8 mouse cellular contexts compared by ENCODE assay signal in genomic region chr2:71872801-71873443, GRCm38 (mm10). TPM values are rescaled to one million over a fixed set of nuclear protein-coding genes. Genes with fewer than 3 reads are reported as not detected.
A peak's percentile ranks its signal among the peaks of the same experiment; 100 is the strongest.
DNase-seq lines count a peak whose midpoint lies in the region; ATAC-seq lines count a peak whose summit lies in the region.

Pdk1 (plus strand) TSS chr2:71873224.

- no peaks in the 10 kb centered on the region for H3K27me3 ChIP-seq in heart, embryonic 10.5 days (ENCODE audit: insufficient read depth, poor library complexity, severe bottlenecking)
- H3K27me3 ChIP-seq in kidney, embryonic 15.5 days, result no peaks in the 10 kb centered on the region

- no peaks in the 10 kb centered on the region for H3K9me3 ChIP-seq in heart, embryonic 10.5 days
- no peaks in the 10 kb centered on the region for H3K9me3 ChIP-seq in kidney, embryonic 15.5 days (replicated peaks)

- peak within 1 kb of the TSS; percentile 72 for H3K9ac ChIP-seq in kidney, embryonic 15.5 days

- WGBS in heart, embryonic 10.5 days, result under 1% methylated on average over 55 of the region's 55 CpGs
- WGBS in kidney, embryonic 15.5 days, result under 1% methylated on average over 55 of the region's 55 CpGs

- peak within 1 kb of the TSS; percentile 92 for H3K4me3 ChIP-seq in heart, embryonic 10.5 days
- peak within 1 kb of the TSS; percentile 66 for H3K4me3 ChIP-seq in kidney, embryonic 15.5 days (replicated peaks)

- peak within 1 kb of the TSS; percentile 93 for H3K4me2 ChIP-seq in kidney, embryonic 15.5 days

- peak; percentile 96 for ATAC-seq in erythroblast, adult 5-6 weeks (replicated peaks; ENCODE audit: low FRiP score, poor library complexity, severe bottlenecking)
- peak; percentile 97 for ATAC-seq in kidney, embryonic 15.5 days (replicated peaks; ENCODE audit: low FRiP score)
- peak; percentile 96 for ATAC-seq in monocyte, adult 5-6 weeks (replicated peaks; ENCODE audit: insufficient number of reproducible peaks, low FRiP score, low TSS enrichment, poor library complexity, severe bottlenecking)

- peaks cover 16% of the 10 kb centered on the region for H3K4me1 ChIP-seq in heart, embryonic 10.5 days
- peaks cover 30% of the 10 kb centered on the region for H3K4me1 ChIP-seq in kidney, embryonic 15.5 days

- no peaks in the 10 kb centered on the region for H3K36me3 ChIP-seq in heart, embryonic 10.5 days
- no peaks in the 10 kb centered on the region for H3K36me3 ChIP-seq in kidney, embryonic 15.5 days

- peak within 1 kb of the TSS; percentile 98 for H3K27ac ChIP-seq in heart, embryonic 10.5 days
- H3K27ac ChIP-seq in kidney, embryonic 15.5 days, result peak within 1 kb of the TSS; percentile 92

- peak; percentile 100 for DNase-seq in B cell, adult 2 months
- DNase-seq in brain, adult 2 months (ENCODE audit: low read depth, low spot score), result peak; percentile 98
- DNase-seq in heart, embryonic 10.5 days (ENCODE audit: low spot score), result peak; percentile 98
- DNase-seq in liver, result peak; percentile 100
- DNase-seq in spleen, postnatal 4 days (ENCODE audit: low spot score in 2 of 2), result peak; percentile 99 to 100

RNA-seq across cellular contexts. Expression of gene Pdk1, which starts in this region (rescaled TPM):
- total RNA-seq in erythroblast, adult 5-6 weeks (2015; ENCODE audit: low replicate concordance), result 3.8 and 8.1 TPM in 2 replicates
- total RNA-seq in erythroblast, adult 5-6 weeks (2017; ENCODE audit: low replicate concordance), result 6.4 and 8.1 TPM in 2 replicates
- polyA plus RNA-seq in heart, embryonic 10.5 days (2016; fragmentation: Nextera tagmentation; extraction: Ambion mirVana), result 88.2 and 111 TPM in 2 replicates
- 44.4 and 45.2 TPM in 2 replicates for polyA plus RNA-seq in kidney, embryonic 15.5 days (2015; fragmentation: Nextera tagmentation; extraction: Ambion mirVana)
- total RNA-seq in monocyte, adult 5-6 weeks (2017), result 13.6 to 21.8 TPM (median 21.5 TPM) in 3 replicates

Comparison
In these comparisons a context has a peak if more than half of its experiments do, and no peak if none do; other contexts are left out.
1. Peak in every context shown above with its lines: DNase-seq, ATAC-seq, H3K4me3 ChIP-seq and H3K27ac ChIP-seq.